Mouse (Mus musculus): ENCODE measurements at regions not wholly inside any gene's neighbourhood (a gene's known extent, or its start where the extent isn't known, plus 50 kb on each side); places are given as distances from the start of the nearest gene placed in this dataset.
"Not testable (repeated sequence)": the region's sequence is repeated elsewhere in the genome, so short reads cannot be mapped to it uniquely, and the experiment has no call there.

- Histone ChIP-seq H3K4me3 (replicated peaks; ENCODE audit: insufficient read depth, low read depth, low read length) (no peak overlapping the region), H3K4me1 (ENCODE audit: control insufficient read depth, insufficient read depth, low read length) (no peaks in the 10 kb centered on the region), H3K27me3 (ENCODE audit: control insufficient read depth, insufficient read depth, low read length) (no peaks in the 10 kb centered on the region), H3K27ac (ENCODE audit: insufficient read depth, low read length) (no peak overlapping the region)
- 54% methylated on average over 6 of the region's 6 CpGs for WGBS
- no peak for TF ChIP-seq CTCF (IDR thresholded peaks at IDR 0.05; ENCODE audit: borderline replicate concordance, insufficient read depth, low read depth, low read length)
- TF ChIP-seq POLR2A (IDR thresholded peaks at IDR 0.05; ENCODE audit: borderline replicate concordance, insufficient read depth, low read length), result no peak
- DNase-seq, result no peak
These were observed 218.0 kb upstream of the Klf3 start for GRCm38 (mm10) chr5:64585076-64585786.

- WGBS, result 95% methylated on average over 6 of the region's 6 CpGs
- no peak for TF ChIP-seq CTCF (IDR thresholded peaks at IDR 0.05; ENCODE audit: borderline replicate concordance, insufficient read depth, low read depth, low read length)
- DNase-seq, result no peak
- no peak overlapping the region for H3K4me3 ChIP-seq (replicated peaks; ENCODE audit: insufficient read depth, low read depth, low read length)
- H3K4me1 ChIP-seq (ENCODE audit: control insufficient read depth, insufficient read depth, low read length), result no peaks in the 10 kb centered on the region
- H3K27ac ChIP-seq (ENCODE audit: insufficient read depth, low read length), result no peak overlapping the region
- H3K27me3 ChIP-seq (ENCODE audit: control insufficient read depth, insufficient read depth, low read length), result no peaks in the 10 kb centered on the region
These were observed 216.9 kb upstream of the Klf3 start for GRCm38 (mm10) chr5:64586316-64586715.

- 91% methylated on average over 3 of the region's 3 CpGs for WGBS
- no peak for DNase-seq
- Histone ChIP-seq H3K27ac (ENCODE audit: insufficient read depth, low read length) (no peak overlapping the region), H3K4me1 (ENCODE audit: control insufficient read depth, insufficient read depth, low read length) (no peaks in the 10 kb centered on the region), H3K27me3 (ENCODE audit: control insufficient read depth, insufficient read depth, low read length) (no peaks in the 10 kb centered on the region), H3K4me3 (replicated peaks; ENCODE audit: insufficient read depth, low read depth, low read length) (no peak overlapping the region)
- no peak for TF ChIP-seq CTCF (IDR thresholded peaks at IDR 0.05; ENCODE audit: borderline replicate concordance, insufficient read depth, low read depth, low read length)
These were observed 216.3 kb upstream of the Klf3 start for GRCm38 (mm10) chr5:64586933-64587332.

- no peak for DNase-seq
- TF ChIP-seq CTCF (IDR thresholded peaks at IDR 0.05; ENCODE audit: borderline replicate concordance, insufficient read depth, low read depth, low read length) (no peak), POLR2A (IDR thresholded peaks at IDR 0.05; ENCODE audit: borderline replicate concordance, insufficient read depth, low read length) (no peak)
- no peak overlapping the region for H3K4me3 ChIP-seq (replicated peaks; ENCODE audit: insufficient read depth, low read depth, low read length)
- no peaks in the 10 kb centered on the region for H3K27me3 ChIP-seq (ENCODE audit: control insufficient read depth, insufficient read depth, low read length)
- 59% methylated on average over 8 of the region's 8 CpGs for WGBS
- no peak overlapping the region for H3K27ac ChIP-seq (ENCODE audit: insufficient read depth, low read length)
- H3K4me1 ChIP-seq (ENCODE audit: control insufficient read depth, insufficient read depth, low read length), result no peaks in the 10 kb centered on the region
These were observed 215.1 kb upstream of the Klf3 start for GRCm38 (mm10) chr5:64587895-64588738.

- not testable (repeated sequence) for DNase-seq; H3K27ac ChIP-seq (ENCODE audit: insufficient read depth, low read length); H3K4me3 ChIP-seq (replicated peaks; ENCODE audit: insufficient read depth, low read depth, low read length); H3K27me3 ChIP-seq (ENCODE audit: control insufficient read depth, insufficient read depth, low read length); H3K4me1 ChIP-seq (ENCODE audit: control insufficient read depth, insufficient read depth, low read length)
- WGBS, result 96% methylated on average over 8 of the region's 8 CpGs
These were observed 214.4 kb upstream of the Klf3 start for GRCm38 (mm10) chr5:64588768-64589167.

GRCm38 (mm10) chr5:64590036-64590435, 213.2 kb upstream of the Klf3 start:
- no peaks in the 10 kb centered on the region for H3K27me3 ChIP-seq (ENCODE audit: control insufficient read depth, insufficient read depth, low read length)
- WGBS, result 94% methylated on average over 5 of the region's 5 CpGs
- TF ChIP-seq CTCF (IDR thresholded peaks at IDR 0.05; ENCODE audit: borderline replicate concordance, insufficient read depth, low read depth, low read length), result no peak
- TF ChIP-seq POLR2A (IDR thresholded peaks at IDR 0.05; ENCODE audit: borderline replicate concordance, insufficient read depth, low read length), result no peak
- H3K27ac ChIP-seq (ENCODE audit: insufficient read depth, low read length), result no peak overlapping the region
- DNase-seq, result no peak
- no peaks in the 10 kb centered on the region for H3K4me1 ChIP-seq (ENCODE audit: control insufficient read depth, insufficient read depth, low read length)
- H3K4me3 ChIP-seq (replicated peaks; ENCODE audit: insufficient read depth, low read depth, low read length), result no peak overlapping the region

GRCm38 (mm10) chr5:64590747-64591146, 212.4 kb upstream of the Klf3 start:
- H3K4me1 ChIP-seq (ENCODE audit: control insufficient read depth, insufficient read depth, low read length), result no peaks in the 10 kb centered on the region
- H3K4me3 ChIP-seq (replicated peaks; ENCODE audit: insufficient read depth, low read depth, low read length), result no peak overlapping the region
- TF ChIP-seq POLR2A (IDR thresholded peaks at IDR 0.05; ENCODE audit: borderline replicate concordance, insufficient read depth, low read length) (no peak), CTCF (IDR thresholded peaks at IDR 0.05; ENCODE audit: borderline replicate concordance, insufficient read depth, low read depth, low read length) (no peak)
- no peak for DNase-seq
- 90% methylated on average over 1 of the region's 1 CpGs for WGBS
- H3K27ac ChIP-seq (ENCODE audit: insufficient read depth, low read length), result no peak overlapping the region
- H3K27me3 ChIP-seq (ENCODE audit: control insufficient read depth, insufficient read depth, low read length), result no peaks in the 10 kb centered on the region

- Histone ChIP-seq H3K27ac (ENCODE audit: insufficient read depth, low read length) (no peak overlapping the region), H3K4me3 (replicated peaks; ENCODE audit: insufficient read depth, low read depth, low read length) (no peak overlapping the region), H3K27me3 (ENCODE audit: control insufficient read depth, insufficient read depth, low read length) (no peaks in the 10 kb centered on the region), H3K4me1 (ENCODE audit: control insufficient read depth, insufficient read depth, low read length) (no peaks in the 10 kb centered on the region)
- no peak for TF ChIP-seq POLR2A (IDR thresholded peaks at IDR 0.05; ENCODE audit: borderline replicate concordance, insufficient read depth, low read length)
- TF ChIP-seq CTCF (IDR thresholded peaks at IDR 0.05; ENCODE audit: borderline replicate concordance, insufficient read depth, low read depth, low read length), result no peak
- no peak for DNase-seq
- 97% methylated on average over 2 of the region's 2 CpGs for WGBS
These were observed 211.4 kb upstream of the Klf3 start for GRCm38 (mm10) chr5:64591792-64592191.
